9 mouse cellular contexts compared by ENCODE assay signal in genomic region chr11:70023481-70024150, GRCm38 (mm10). TPM values are rescaled to one million over a fixed set of nuclear protein-coding genes. Genes with fewer than 3 reads are reported as not detected.
DNase-seq lines count a peak whose midpoint lies in the region; ATAC-seq and TF ChIP-seq lines count a peak whose summit lies in the region.
"Had no signal": no experiment of that assay in that cellular context is flagged by ENCODE, and none has a peak within 500 bp of the region (broad histone marks: within the 10 kb centered on the region; RNA-seq: fewer than 3 reads in every experiment).

No protein-coding gene starts in this region.

- WGBS in heart, adult 2 months: 17% methylated on average over 21 of the region's 29 CpGs
- WGBS in thymus, adult 2 months: 73% methylated on average over 29 of the region's 29 CpGs
- WGBS in limb, embryonic 12.5 days: 8% methylated on average over 20 of the region's 29 CpGs
- WGBS in neural tube, embryonic 15.5 days: 5% methylated on average over 23 of the region's 29 CpGs

- H3K27ac ChIP-seq in heart, adult 2 months: no peak overlapping the region
- no peak overlapping the region for H3K27ac ChIP-seq in thymus, adult 2 months (ENCODE audit: control insufficient read depth, insufficient read depth, low read length)
- no peak overlapping the region for H3K27ac ChIP-seq in limb, embryonic 12.5 days
- H3K27ac ChIP-seq in neural tube, embryonic 15.5 days (replicated peaks): peak overlapping the region; percentile 58; the same call in 1 of the 2 replicates

- peak overlapping the region; percentile 56 for H3K4me2 ChIP-seq in limb, embryonic 12.5 days
- H3K4me2 ChIP-seq in neural tube, embryonic 15.5 days: peak overlapping the region; percentile 69

- H3K27me3 ChIP-seq in heart, adult 2 months (ENCODE audit: control insufficient read depth, insufficient read depth, low read length): 0 out of 2 replicates have a peak, but pooled peaks cover 2% of the 10 kb centered on the region
- no peaks in the 10 kb centered on the region for H3K27me3 ChIP-seq in thymus, adult 2 months (ENCODE audit: control insufficient read depth, insufficient read depth, low read length)
- H3K27me3 ChIP-seq in limb, embryonic 12.5 days: no peaks in the 10 kb centered on the region
- no peaks in the 10 kb centered on the region for H3K27me3 ChIP-seq in neural tube, embryonic 15.5 days (replicated peaks)

- no peaks in the 10 kb centered on the region for H3K79me2 ChIP-seq in heart, adult 2 months (replicated peaks; ENCODE audit: control insufficient read depth, insufficient read depth, low read length)

- H3K4me3 ChIP-seq in heart, adult 2 months: no peak overlapping the region
- no peak overlapping the region for H3K4me3 ChIP-seq in thymus, adult 2 months (ENCODE audit: control insufficient read depth, insufficient read depth, low read length)
- H3K4me3 ChIP-seq in limb, embryonic 12.5 days (replicated peaks): peak overlapping the region; percentile 37
- H3K4me3 ChIP-seq in neural tube, embryonic 15.5 days (replicated peaks): peak overlapping the region; percentile 42

- TF ChIP-seq EP300 in heart, adult 2 months (IDR thresholded peaks at IDR 0.05; ENCODE audit: insufficient read depth, low read depth, low read length): no peak

- peaks cover 1% of the 10 kb centered on the region; the same call in 1 of the 2 replicates for H3K4me1 ChIP-seq in heart, adult 2 months (ENCODE audit: control insufficient read depth, insufficient read depth, low read length)
- H3K4me1 ChIP-seq in thymus, adult 2 months (replicated peaks; ENCODE audit: control insufficient read depth, insufficient read depth, low read length): peaks cover 53% of the 10 kb centered on the region
- peaks cover 76% of the 10 kb centered on the region for H3K4me1 ChIP-seq in limb, embryonic 12.5 days (replicated peaks)
- peaks cover 93% of the 10 kb centered on the region for H3K4me1 ChIP-seq in neural tube, embryonic 15.5 days

- no peaks in the 10 kb centered on the region for H3K36me3 ChIP-seq in heart, adult 2 months (ENCODE audit: control insufficient read depth, insufficient read depth, low read length)
- H3K36me3 ChIP-seq in thymus, adult 2 months (ENCODE audit: control insufficient read depth, insufficient read depth, low read length): no peaks in the 10 kb centered on the region
- H3K36me3 ChIP-seq in limb, embryonic 12.5 days: no peaks in the 10 kb centered on the region
- no peaks in the 10 kb centered on the region for H3K36me3 ChIP-seq in neural tube, embryonic 15.5 days

- no peak for TF ChIP-seq CTCF in heart, adult 2 months (IDR thresholded peaks at IDR 0.05)
- TF ChIP-seq CTCF in thymus, adult 2 months (IDR thresholded peaks at IDR 0.05; ENCODE audit: borderline replicate concordance, control insufficient read depth, extremely low read depth, insufficient read depth, low read length, poor library complexity): no peak

- H3K9me3 ChIP-seq in limb, embryonic 12.5 days: no peaks in the 10 kb centered on the region
- no peaks in the 10 kb centered on the region for H3K9me3 ChIP-seq in neural tube, embryonic 15.5 days (replicated peaks)

- ATAC-seq in limb, embryonic 12.5 days (ENCODE audit: insufficient number of reproducible peaks, insufficient read depth, low FRiP score, low TSS enrichment, low read depth): no peak
- ATAC-seq in neural tube, embryonic 15.5 days (ENCODE audit: low FRiP score): no peak
- ATAC-seq in activated CD4-positive, CD25-positive, alpha-beta regulatory T cell, adult 4 months: no peak

- TF ChIP-seq POLR2A in heart, adult 2 months (IDR thresholded peaks at IDR 0.05; ENCODE audit: insufficient read depth, low read depth, low read length): no peak
- TF ChIP-seq POLR2A in thymus, adult 2 months (IDR thresholded peaks at IDR 0.05; ENCODE audit: control insufficient read depth, extremely low read depth, insufficient read depth, low read length, poor library complexity): no peak

- intact Hi-C loops in heart, adult 2 months (cut with DNase I): no loop called here

- DNase-seq in heart, adult 11 months: peak; percentile 86
- no peak for DNase-seq in heart, adult 2 months
- DNase-seq in thymus, postnatal 25 days: peak; percentile 29
- DNase-seq in thymus, adult 2 months: no peak
- DNase-seq in spleen, adult 18-20 months: no peak

- H3K9ac ChIP-seq in heart, adult 2 months (ENCODE audit: low read depth, low read length): no peak overlapping the region
- peak overlapping the region; percentile 44; the same call in 1 of the 2 replicates for H3K9ac ChIP-seq in limb, embryonic 12.5 days (replicated peaks)
- H3K9ac ChIP-seq in neural tube, embryonic 15.5 days (replicated peaks): peak overlapping the region; percentile 54

RNA-seq across cellular contexts. Expression of gene Dlg4, which starts 6.9 kb away (rescaled TPM):
- total RNA-seq in heart, adult 2 months (2021): 1 to 10 TPM; 5.2 to 5.7 TPM
- polyA plus RNA-seq in heart, adult 2 months (2012; rRNA removed): 6.9 and 9.8 TPM in 2 replicates
- 71.7 and 72.1 TPM in 2 replicates for polyA plus RNA-seq in thymus, adult 2 months (2012; rRNA removed)
- 10.6 and 13.6 TPM in 2 replicates for polyA plus RNA-seq in limb, embryonic 12.5 days (2016; fragmentation: Nextera tagmentation; extraction: Ambion mirVana)
- 20.1 and 24.7 TPM in 2 replicates for polyA plus RNA-seq in neural tube, embryonic 15.5 days (2015; fragmentation: Nextera tagmentation; extraction: Ambion mirVana)
- polyA plus RNA-seq in activated CD4-positive, CD25-positive, alpha-beta regulatory T cell, adult 4 months (2017; shearing (Covaris generic)): 10 to 100 TPM in 1 of 2 experiments, 1 to 10 TPM in 1; 9.7 to 11.6 TPM

RNA-seq across cellular contexts. Expression of gene Acadvl, which starts 8.4 kb away (rescaled TPM):
- 1,000 to 10,000 TPM; 1,139 to 1,355 TPM for total RNA-seq in heart, adult 2 months (2021)
- 701 and 889 TPM in 2 replicates for polyA plus RNA-seq in heart, adult 2 months (2012; rRNA removed)
- polyA plus RNA-seq in thymus, adult 2 months (2012; rRNA removed): 88.5 and 110 TPM in 2 replicates
- 65.9 and 67.1 TPM in 2 replicates for polyA plus RNA-seq in limb, embryonic 12.5 days (2016; fragmentation: Nextera tagmentation; extraction: Ambion mirVana)
- polyA plus RNA-seq in neural tube, embryonic 15.5 days (2015; fragmentation: Nextera tagmentation; extraction: Ambion mirVana): 61.7 and 65.7 TPM in 2 replicates
- 100 to 1,000 TPM; 107 to 139 TPM for polyA plus RNA-seq in activated CD4-positive, CD25-positive, alpha-beta regulatory T cell, adult 4 months (2017; shearing (Covaris generic))

RNA-seq across cellular contexts. Expression of gene Dvl2, which starts 23.2 kb away (rescaled TPM):
- 1 to 10 TPM; 4.1 to 4.9 TPM for total RNA-seq in heart, adult 2 months (2021)
- 6.1 and 7.4 TPM in 2 replicates for polyA plus RNA-seq in heart, adult 2 months (2012; rRNA removed)
- polyA plus RNA-seq in thymus, adult 2 months (2012; rRNA removed): 52.4 and 55.7 TPM in 2 replicates
- polyA plus RNA-seq in limb, embryonic 12.5 days (2016; fragmentation: Nextera tagmentation; extraction: Ambion mirVana): 69.4 and 69.5 TPM in 2 replicates
- 22.6 and 25.1 TPM in 2 replicates for polyA plus RNA-seq in neural tube, embryonic 15.5 days (2015; fragmentation: Nextera tagmentation; extraction: Ambion mirVana)
- polyA plus RNA-seq in activated CD4-positive, CD25-positive, alpha-beta regulatory T cell, adult 4 months (2017; shearing (Covaris generic)): 1 to 10 TPM; 2.7 to 3.9 TPM

RNA-seq across cellular contexts. Expression of gene Phf23, which starts 28.0 kb away (rescaled TPM):
- total RNA-seq in heart, adult 2 months (2021): 10 to 100 TPM; 18.1 to 22.8 TPM
- 11.5 and 17.6 TPM in 2 replicates for polyA plus RNA-seq in heart, adult 2 months (2012; rRNA removed)
- 36.5 and 43.4 TPM in 2 replicates for polyA plus RNA-seq in thymus, adult 2 months (2012; rRNA removed)
- polyA plus RNA-seq in limb, embryonic 12.5 days (2016; fragmentation: Nextera tagmentation; extraction: Ambion mirVana): 102 and 108 TPM in 2 replicates
- polyA plus RNA-seq in neural tube, embryonic 15.5 days (2015; fragmentation: Nextera tagmentation; extraction: Ambion mirVana): 53.5 and 57.8 TPM in 2 replicates
- polyA plus RNA-seq in activated CD4-positive, CD25-positive, alpha-beta regulatory T cell, adult 4 months (2017; shearing (Covaris generic)): 10 to 100 TPM; 32.1 to 44.9 TPM

RNA-seq across cellular contexts. Expression of gene Asgr1, which starts 30.3 kb away (rescaled TPM):
- not detected for total RNA-seq in heart, adult 2 months (2021)
- 0.50 TPM in 1 of 2 replicates, not detected in the other for polyA plus RNA-seq in heart, adult 2 months (2012; rRNA removed)
- 1.3 TPM in 1 of 2 replicates, not detected in the other for polyA plus RNA-seq in thymus, adult 2 months (2012; rRNA removed)
- polyA plus RNA-seq in limb, embryonic 12.5 days (2016; fragmentation: Nextera tagmentation; extraction: Ambion mirVana): 1.5 and 2.3 TPM in 2 replicates
- 1.7 and 2.1 TPM in 2 replicates for polyA plus RNA-seq in neural tube, embryonic 15.5 days (2015; fragmentation: Nextera tagmentation; extraction: Ambion mirVana)
- polyA plus RNA-seq in activated CD4-positive, CD25-positive, alpha-beta regulatory T cell, adult 4 months (2017; shearing (Covaris generic)): not detected
- total RNA-seq: CH12.LX had no signal

Comparison
In these comparisons a context has a peak if more than half of its experiments do, and no peak if none do; other contexts are left out.
1. DNase-seq: peak in heart, adult 11 months (single experiment) and thymus, postnatal 25 days (single experiment); none in heart, adult 2 months (0 of 2), thymus, adult 2 months (single experiment) and spleen, adult 18-20 months (0 of 2).
2. H3K4me3 ChIP-seq: peak in limb, embryonic 12.5 days (single experiment) and neural tube, embryonic 15.5 days (single experiment); none in heart, adult 2 months (single experiment) and thymus, adult 2 months (single experiment).